Mouse (Mus musculus) hindbrain, embryonic 14.5 days (tissue): ENCODE results near the gene Syce1l. TPM values are rescaled to one million over a fixed set of nuclear protein-coding genes. Genes with fewer than 3 reads are reported as not detected.

Experiments used
- ATAC-seq: fragments of 200-750 bp; cut with Nextera tagmentation; 2 replicates; pipeline ENCODE4 v1.8.0; 2017; ENCODE audit warnings: moderate number of reproducible peaks, mild to moderate bottlenecking, moderate TSS enrichment, moderate library complexity; ENCODE audit not compliant: low FRiP score
- DNase-seq: peaks from one replicate; pipeline ENCODE4 v3.0.0-alpha.2; 2015; ENCODE audit warnings: low spot score
- H3K27ac ChIP-seq: fragments of 300-500 bp; sonication (generic); 2 replicates; pipeline ENCODE4 v1.5.1; 2014; ENCODE audit warnings: mild to moderate bottlenecking, moderate library complexity
- H3K27me3 ChIP-seq: fragments of 300-500 bp; sonication (generic); 2 replicates; pipeline ENCODE4 v1.6.1; 2014; ENCODE audit warnings: mild to moderate bottlenecking, low read length, mixed read lengths; ENCODE audit not compliant: control insufficient read depth, insufficient read depth
- H3K36me3 ChIP-seq: fragments of 300-500 bp; sonication (generic); replicated peaks from 2 replicates; pipeline ENCODE4 v1.6.1; 2014; ENCODE audit not compliant: control insufficient read depth, insufficient read depth
- H3K4me1 ChIP-seq: fragments of 300-500 bp; sonication (generic); replicated peaks from 2 replicates; pipeline ENCODE4 v1.6.1; 2014; ENCODE audit warnings: antibody characterized with exemption, low read length, mixed read lengths; ENCODE audit not compliant: control insufficient read depth, insufficient read depth
- H3K4me2 ChIP-seq: fragments of 300-500 bp; sonication (generic); replicated peaks from 2 replicates; pipeline ENCODE4 v1.6.1; 2014; ENCODE audit warnings: mild to moderate bottlenecking, moderate library complexity
- H3K4me3 ChIP-seq: fragments of 300-500 bp; sonication (generic); replicated peaks from 2 replicates; pipeline ENCODE4 v1.5.1; 2014; ENCODE audit warnings: mild to moderate bottlenecking, low read length
- H3K9ac ChIP-seq: fragments of 300-500 bp; sonication (generic); 2 replicates; pipeline ENCODE4 v1.6.1; 2014
- H3K9me3 ChIP-seq: fragments of 300-500 bp; sonication (generic); 2 replicates; pipeline ENCODE4 v1.6.1; 2016; ENCODE audit warnings: low read length; ENCODE audit not compliant: control insufficient read depth
- WGBS: fragments of 180-500 bp; shearing (Covaris S2); extraction: QIAGEN DNeasy Blood & Tissue Kit; methylation state at CpG from one replicate; pipeline ENCODE4 v1.1.7; 2014; 5-methylcytosine and 5-hydroxymethylcytosine counted together
- polyA plus RNA-seq: library from polyadenylated mRNA; unstranded; fragments of >200 nt; fragmentation: Nextera tagmentation; extraction: Ambion mirVana; gene quantifications from 2 replicates; pipeline ENCODE4 v1.2.1, GENCODE M21; 2014

The Syce1l gene
- polyA plus RNA-seq, 1 experiment from 2014 or later = not detected

DNA sequence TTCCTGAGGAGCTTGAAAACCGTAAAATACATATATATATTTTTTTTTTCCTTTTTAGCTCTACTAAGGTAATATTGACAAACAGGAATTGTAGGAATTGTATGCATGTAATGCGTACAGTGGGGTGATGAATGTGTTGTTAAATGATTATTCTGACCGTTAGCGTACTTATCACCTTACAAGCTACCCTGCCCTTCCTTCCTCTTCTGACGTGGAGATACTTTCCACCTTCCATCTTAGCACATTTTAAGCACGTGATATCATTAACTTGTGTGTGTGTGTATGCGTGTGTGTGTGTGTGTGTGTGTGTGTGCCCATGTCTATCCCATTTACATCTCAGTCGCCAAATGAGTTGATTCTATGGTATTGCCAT lies 45.5 kb downstream of the Syce1l start:
- ATAC-seq (no peak), DNase-seq (no peak)
- Histone ChIP-seq H3K9me3 (0 out of 2 replicates have a peak, but pooled peaks cover 7% of the 10 kb centered on the region), H3K27me3 (no peaks in the 10 kb centered on the region), H3K27ac (no peak overlapping the region), H3K4me3 (no peak overlapping the region), H3K4me1 (peaks cover 3% of the 10 kb centered on the region; the same call in 1 of the 2 replicates), H3K4me2 (no peak overlapping the region), H3K9ac (no peak overlapping the region), H3K36me3 (no peaks in the 10 kb centered on the region)
- 88% methylated on average over 8 of the region's 8 CpGs for WGBS

DNA sequence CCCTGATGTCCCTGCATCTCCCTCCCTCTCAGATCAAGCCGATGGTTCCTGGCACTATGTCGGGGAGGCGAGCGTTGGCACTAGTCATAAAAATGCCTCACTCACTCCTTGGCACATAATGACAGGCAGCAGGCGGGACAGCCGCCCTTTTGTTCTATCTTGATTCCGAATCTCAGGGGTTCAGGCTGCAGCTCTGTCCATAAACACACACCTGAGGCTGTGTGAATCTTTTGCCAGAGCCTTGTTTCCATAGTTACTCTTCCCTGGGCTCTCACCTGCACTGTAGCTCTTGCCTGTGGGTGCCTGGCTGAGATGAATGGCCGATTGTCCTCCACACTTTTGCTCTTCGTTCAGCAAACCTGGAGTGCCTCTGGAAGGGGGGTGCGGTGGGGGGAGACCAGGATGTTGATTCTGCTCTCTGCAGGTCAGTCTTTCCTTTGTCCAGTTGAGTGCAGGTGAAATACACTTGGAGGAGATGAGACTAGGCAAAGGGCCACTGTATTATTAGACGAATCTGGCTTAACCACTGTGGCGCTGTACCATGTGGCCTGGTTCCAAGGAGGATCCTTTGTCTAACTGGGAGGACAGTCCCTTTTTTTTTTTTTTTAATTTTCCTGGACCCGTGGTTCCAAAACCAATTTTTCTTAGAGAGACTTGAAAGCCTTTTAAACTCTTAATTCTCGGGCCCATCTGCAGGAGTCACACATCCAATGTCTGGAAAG lies 48.8 kb downstream of the Syce1l start:
- H3K9ac ChIP-seq = no peak overlapping the region
- H3K36me3 ChIP-seq = no peaks in the 10 kb centered on the region
- DNase-seq (peak; percentile 46), ATAC-seq (no peak)
- no peak overlapping the region for H3K4me2 ChIP-seq
- no peaks in the 10 kb centered on the region for H3K9me3 ChIP-seq
- H3K27ac ChIP-seq = peak overlapping the region; percentile 47
- WGBS = 74% methylated on average over 14 of the region's 14 CpGs
- peaks cover 3% of the 10 kb centered on the region; the same call in 1 of the 2 replicates for H3K4me1 ChIP-seq
- H3K4me3 ChIP-seq = no peak overlapping the region
- H3K27me3 ChIP-seq = no peaks in the 10 kb centered on the region

DNA sequence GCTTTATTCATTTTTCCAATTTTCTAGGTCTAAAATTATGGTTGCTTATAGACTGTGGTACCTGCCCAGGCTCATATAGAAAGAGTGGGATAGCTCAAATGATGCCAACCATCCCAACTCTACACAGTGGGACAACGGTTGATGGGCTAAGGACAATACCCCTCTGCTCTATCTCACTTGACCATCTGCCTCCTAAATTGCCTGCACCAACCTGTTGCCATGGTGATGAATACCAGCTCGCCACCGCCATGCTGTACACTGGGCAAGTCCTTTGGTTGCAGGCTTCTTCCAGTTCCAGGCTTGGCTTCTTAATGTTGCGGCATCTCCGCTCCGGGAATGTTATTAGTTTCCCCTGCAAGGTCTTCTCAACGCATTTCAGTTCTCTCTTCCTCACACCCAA lies 62.0 kb downstream of the Syce1l start:
- WGBS = 33% methylated on average over 7 of the region's 7 CpGs
- H3K27ac ChIP-seq = no peak overlapping the region

More for the DNA sequence above, 62.0 kb downstream of the Syce1l start:
- H3K9ac ChIP-seq = no peak overlapping the region
- no peak overlapping the region for H3K4me3 ChIP-seq
- no peaks in the 10 kb centered on the region for H3K36me3 ChIP-seq
- no peak for ATAC-seq
- no peaks in the 10 kb centered on the region; the same call in 1 of the 2 replicates for H3K4me1 ChIP-seq
- H3K4me2 ChIP-seq = no peak overlapping the region
- DNase-seq = no peak
- H3K27me3 ChIP-seq = no peaks in the 10 kb centered on the region
- no peaks in the 10 kb centered on the region for H3K9me3 ChIP-seq

Other genes starting within 250 kb of the Syce1l start
- gene Mon1b, start 7.6 kb upstream of the Syce1l start, polyA plus RNA-seq = 11.9 and 14.6 TPM in 2 replicates
- 2.3 and 2.7 TPM in 2 replicates for gene Adamts18, start 205.5 kb downstream of the Syce1l start, polyA plus RNA-seq